Mouse (Mus musculus) midbrain, embryonic 16.5 days (tissue): Measurements from ENCODE around the gene Lrrc8d. TPM values are rescaled to one million over a fixed set of nuclear protein-coding genes. Genes with fewer than 3 reads are reported as not detected.

Experiments
- ATAC-seq: fragments of 200-750 bp; cut with Nextera tagmentation; 2 replicates; pipeline ENCODE4 v1.8.0; 2017; ENCODE audit warnings: moderate TSS enrichment
- H3K27ac ChIP-seq: fragments of 300-500 bp; sonication (generic); 2 replicates; pipeline ENCODE4 v1.5.1; 2014; ENCODE audit warnings: mild to moderate bottlenecking, low read length, mixed read lengths
- H3K27me3 ChIP-seq: fragments of 300-500 bp; sonication (generic); 2 replicates; pipeline ENCODE4 v1.6.1; 2014; ENCODE audit warnings: low read depth, low read length, mixed read lengths; ENCODE audit not compliant: control insufficient read depth, insufficient read depth
- H3K36me3 ChIP-seq: fragments of 300-500 bp; sonication (generic); 2 replicates; pipeline ENCODE4 v1.6.1; 2014; ENCODE audit warnings: mild to moderate bottlenecking, low read length, moderate library complexity, mixed read lengths; ENCODE audit not compliant: control insufficient read depth, insufficient read depth
- H3K4me1 ChIP-seq: fragments of 300-500 bp; sonication (generic); 2 replicates; pipeline ENCODE4 v1.6.1; 2014; ENCODE audit warnings: mild to moderate bottlenecking, low read length, mixed read lengths; ENCODE audit not compliant: control insufficient read depth, insufficient read depth
- H3K4me2 ChIP-seq: fragments of 300-500 bp; sonication (generic); 2 replicates; pipeline ENCODE4 v1.6.1; 2014; ENCODE audit warnings: mild to moderate bottlenecking, low read length, mixed read lengths
- H3K4me3 ChIP-seq: fragments of 300-500 bp; sonication (generic); 2 replicates; pipeline ENCODE4 v1.5.1; 2014; ENCODE audit warnings: low read depth, mild to moderate bottlenecking, low read length, moderate library complexity, mixed read lengths
- H3K9ac ChIP-seq: fragments of 300-500 bp; sonication (generic); 2 replicates; pipeline ENCODE4 v1.6.1; 2014; ENCODE audit warnings: low read depth, low read length, mixed read lengths
- H3K9me3 ChIP-seq: fragments of 300-500 bp; sonication (generic); replicated peaks from 2 replicates; pipeline ENCODE4 v1.6.1; 2014; ENCODE audit warnings: mild to moderate bottlenecking, low read length, mixed read lengths; ENCODE audit not compliant: control insufficient read depth, poor library complexity, severe bottlenecking
- WGBS: fragments of 180-500 bp; shearing (Covaris S2); extraction: QIAGEN DNeasy Blood & Tissue Kit; methylation state at CpG from one replicate; pipeline ENCODE4 v1.1.7; 2014; 5-methylcytosine and 5-hydroxymethylcytosine counted together
- polyA plus RNA-seq: library from polyadenylated mRNA; unstranded; fragments of >200 nt; fragmentation: Nextera tagmentation; extraction: Ambion mirVana; gene quantifications from 2 replicates; pipeline ENCODE4 v1.2.1, GENCODE M21; 2015

Gene Lrrc8d
- polyA plus RNA-seq, 1 experiment from 2014 or later: 33.9 TPM

- WGBS: 87% methylated on average over 8 of the region's 8 CpGs
- no peaks in the 10 kb centered on the region for H3K9me3 ChIP-seq
- H3K4me3 ChIP-seq: no peak overlapping the region
- peaks cover 8% of the 10 kb centered on the region; the same call in 1 of the 2 replicates for H3K4me1 ChIP-seq
- no peaks in the 10 kb centered on the region; the same call in 1 of the 2 replicates for H3K27me3 ChIP-seq
- no peak for ATAC-seq
- no peak overlapping the region for H3K4me2 ChIP-seq
- no peak overlapping the region for H3K9ac ChIP-seq
- no peak overlapping the region for H3K27ac ChIP-seq
- no peaks in the 10 kb centered on the region for H3K36me3 ChIP-seq
These were observed 172.4 kb downstream of the Lrrc8d start for GRCm38 (mm10) chr5:105872176-105872575.

GRCm38 (mm10) chr5:105872916-105873315 is 173.1 kb downstream of the Lrrc8d start:
- no peak overlapping the region for H3K9ac ChIP-seq
- no peak overlapping the region for H3K4me3 ChIP-seq
- no peak overlapping the region for H3K27ac ChIP-seq
- no peak overlapping the region for H3K4me2 ChIP-seq
- H3K4me1 ChIP-seq: peaks cover 6% of the 10 kb centered on the region
- H3K27me3 ChIP-seq: no peaks in the 10 kb centered on the region; the same call in 1 of the 2 replicates
- no peak for ATAC-seq
- WGBS: 51% methylated on average over 7 of the region's 7 CpGs
- H3K9me3 ChIP-seq: no peaks in the 10 kb centered on the region
- H3K36me3 ChIP-seq: no peaks in the 10 kb centered on the region

DNA sequence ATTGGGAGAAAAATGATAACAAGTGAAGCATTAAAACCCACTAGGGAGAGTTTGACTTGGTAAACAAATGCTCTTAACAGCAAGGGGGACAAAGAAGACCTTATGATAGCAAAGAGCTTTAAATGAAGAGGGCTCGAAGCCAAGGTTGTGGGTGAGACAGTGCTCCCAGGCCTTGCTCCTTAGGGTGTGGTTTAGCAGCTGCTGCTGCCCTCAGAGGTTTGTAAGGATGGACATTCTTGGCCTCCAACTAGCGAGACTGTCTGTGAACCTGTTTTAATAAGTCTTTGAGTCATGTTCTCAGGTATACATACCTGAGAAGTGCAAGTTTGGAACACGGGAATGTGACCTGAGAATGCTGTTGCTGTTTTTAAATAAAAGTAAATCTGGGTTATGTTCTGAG is 174.0 kb downstream of the Lrrc8d start:
- no peak overlapping the region for H3K27ac ChIP-seq
- no peaks in the 10 kb centered on the region for H3K9me3 ChIP-seq
- no peak overlapping the region for H3K4me3 ChIP-seq
- no peak overlapping the region for H3K4me2 ChIP-seq
- no peaks in the 10 kb centered on the region for H3K36me3 ChIP-seq
- H3K27me3 ChIP-seq: no peaks in the 10 kb centered on the region; the same call in 1 of the 2 replicates
- H3K4me1 ChIP-seq: peaks cover 14% of the 10 kb centered on the region
- H3K9ac ChIP-seq: no peak overlapping the region
- ATAC-seq: no peak
- 80% methylated on average over 3 of the region's 3 CpGs for WGBS

- Histone ChIP-seq H3K27ac (no peak overlapping the region), H3K4me3 (no peak overlapping the region), H3K9me3 (no peaks in the 10 kb centered on the region), H3K4me1 (peaks cover 19% of the 10 kb centered on the region), H3K36me3 (no peaks in the 10 kb centered on the region), H3K4me2 (no peak overlapping the region), H3K27me3 (no peaks in the 10 kb centered on the region), H3K9ac (no peak overlapping the region)
- WGBS: 94% methylated on average over 11 of the region's 11 CpGs
- no peak for ATAC-seq
These were observed 174.7 kb downstream of the Lrrc8d start for GRCm38 (mm10) chr5:105874476-105874875.

- Histone ChIP-seq H3K4me3 (peak within 1 kb of the TSS; percentile 79), H3K4me1 (peaks cover 27% of the 10 kb centered on the region), H3K27me3 (no peaks in the 10 kb centered on the region), H3K27ac (peak within 1 kb of the TSS; percentile 88), H3K36me3 (no peaks in the 10 kb centered on the region), H3K9me3 (no peaks in the 10 kb centered on the region), H3K9ac (peak within 1 kb of the TSS; percentile 85), H3K4me2 (peak within 1 kb of the TSS; percentile 88)
- ATAC-seq: peak; percentile 94
- WGBS: under 1% methylated on average over 61 of the region's 83 CpGs
These were observed 176.5 kb downstream of the Lrrc8d start, which contains the start of gene Zfp326 for GRCm38 (mm10) chr5:105876068-105876924. Zfp326 (plus strand) TSS chr5:105876565.

GRCm38 (mm10) chr5:105876925-105877774 is 177.4 kb downstream of the Lrrc8d start:
- H3K4me1 ChIP-seq: peaks cover 27% of the 10 kb centered on the region
- no peaks in the 10 kb centered on the region for H3K27me3 ChIP-seq
- no peaks in the 10 kb centered on the region for H3K9me3 ChIP-seq
- ATAC-seq: peak; percentile 64
- under 1% methylated on average over 44 of the region's 46 CpGs for WGBS
- H3K4me2 ChIP-seq: peak overlapping the region; percentile 88
- H3K4me3 ChIP-seq: peak overlapping the region; percentile 79
- H3K36me3 ChIP-seq: no peaks in the 10 kb centered on the region
- peak overlapping the region; percentile 85 for H3K9ac ChIP-seq
- H3K27ac ChIP-seq: peak overlapping the region; percentile 88

Other genes starting within 250 kb of the Lrrc8d start
- 10.4 and 13.0 TPM in 2 replicates for gene Lrrc8c, start 180.6 kb upstream of the Lrrc8d start, polyA plus RNA-seq
- gene Zfp326, start 176.6 kb downstream of the Lrrc8d start, polyA plus RNA-seq: 40.6 and 51.2 TPM in 2 replicates